Mouse (Mus musculus): ENCODE results near the gene Ajm1. TPM values are rescaled to one million over a fixed set of nuclear protein-coding genes. Genes with fewer than 3 reads are reported as not detected.

The Ajm1 gene
- total and polyA plus RNA-seq, 3 experiments: 0.04 to 0.32 TPM; not detected in 1

DNA sequence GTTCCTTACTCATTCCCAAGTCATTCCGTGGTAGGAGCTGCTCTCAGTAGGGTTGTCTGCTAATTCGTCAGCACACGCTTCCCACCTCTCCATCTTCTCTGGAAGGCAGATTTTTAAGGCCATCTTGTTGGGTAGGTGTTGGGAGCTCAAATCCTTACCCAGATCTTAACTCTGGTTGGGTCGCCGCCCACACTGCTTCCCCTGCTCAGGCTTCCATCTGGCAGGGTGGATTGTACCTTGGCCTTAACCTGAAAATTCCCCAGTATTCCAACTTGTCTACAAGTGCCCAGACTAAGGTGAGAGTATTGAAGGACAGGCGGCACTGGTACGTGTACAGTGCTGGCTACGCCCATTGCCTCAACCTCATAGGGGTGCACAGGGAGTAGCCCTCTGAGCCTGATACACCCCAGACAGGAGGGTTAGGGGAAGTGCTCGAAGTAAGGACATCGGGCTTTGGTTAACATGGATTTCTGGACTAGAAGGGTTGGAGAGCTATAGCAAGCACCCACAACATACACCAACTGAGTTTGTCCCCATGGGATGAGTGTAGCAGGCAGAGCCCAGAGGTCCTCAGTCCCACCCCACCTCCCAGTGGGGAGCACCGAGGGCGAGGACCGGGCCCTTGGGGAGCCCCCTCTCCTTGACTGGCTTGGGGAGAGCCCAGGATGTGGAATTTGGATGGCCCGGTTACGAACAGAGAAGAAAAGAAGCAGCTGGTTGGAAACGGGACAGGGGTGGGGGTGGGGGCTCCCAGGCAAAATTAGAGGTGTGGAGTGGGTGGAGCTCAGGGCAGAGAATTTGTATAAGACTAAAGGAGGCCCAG lies 5.3 kb downstream of the Ajm1 start:
- Histone ChIP-seq H3K4me1 (ENCODE audit: control insufficient read depth in 1 of 2, insufficient read depth in 2 of 2, low read length in 2 of 2) (peaks cover 0 to 10% of the 10 kb centered on the region in 2 experiments; a peak in 2 of 4 replicates), H3K79me2 (ENCODE audit: control insufficient read depth, insufficient read depth, low read length, poor library complexity) (peaks cover 7% of the 10 kb centered on the region), H3K9ac (ENCODE audit: control insufficient read depth, low read depth, low read length, poor library complexity, severe bottlenecking) (peak overlapping the region; percentile 73), H3K9me3 (replicated peaks; ENCODE audit: insufficient read depth, low read length) (no peaks in the 10 kb centered on the region), H3K4me3 (ENCODE audit: control insufficient read depth in 1 of 2, insufficient read depth in 1 of 2, low read depth in 2 of 2, low read length in 2 of 2) (no peak overlapping the region; a peak in 2 of 4 replicates), H3K27me3 (ENCODE audit: control insufficient read depth in 1 of 2, insufficient read depth in 2 of 2, low read length in 2 of 2) (no peaks in the 10 kb centered on the region), H3K36me3 (ENCODE audit: control insufficient read depth in 1 of 2, insufficient read depth in 2 of 2, low read length in 2 of 2) (peaks cover 0 to 4% of the 10 kb centered on the region in 2 experiments; a peak in 1 of 4 replicates), H3K27ac (ENCODE audit: control insufficient read depth, low read depth, low read length) (no peak overlapping the region)
- DNase-seq (ENCODE audit: low read depth, low spot score): no peak
- no peak for TF ChIP-seq MAFK (IDR thresholded peaks at IDR 0.05; ENCODE audit: borderline replicate concordance, low read depth, low read length)
- TF ChIP-seq USF1 (IDR thresholded peaks at IDR 0.05; ENCODE audit: low read depth, low read length): no peak
- TF ChIP-seq RCOR1 (IDR thresholded peaks at IDR 0.05; ENCODE audit: low read depth, low read length): no peak

DNA sequence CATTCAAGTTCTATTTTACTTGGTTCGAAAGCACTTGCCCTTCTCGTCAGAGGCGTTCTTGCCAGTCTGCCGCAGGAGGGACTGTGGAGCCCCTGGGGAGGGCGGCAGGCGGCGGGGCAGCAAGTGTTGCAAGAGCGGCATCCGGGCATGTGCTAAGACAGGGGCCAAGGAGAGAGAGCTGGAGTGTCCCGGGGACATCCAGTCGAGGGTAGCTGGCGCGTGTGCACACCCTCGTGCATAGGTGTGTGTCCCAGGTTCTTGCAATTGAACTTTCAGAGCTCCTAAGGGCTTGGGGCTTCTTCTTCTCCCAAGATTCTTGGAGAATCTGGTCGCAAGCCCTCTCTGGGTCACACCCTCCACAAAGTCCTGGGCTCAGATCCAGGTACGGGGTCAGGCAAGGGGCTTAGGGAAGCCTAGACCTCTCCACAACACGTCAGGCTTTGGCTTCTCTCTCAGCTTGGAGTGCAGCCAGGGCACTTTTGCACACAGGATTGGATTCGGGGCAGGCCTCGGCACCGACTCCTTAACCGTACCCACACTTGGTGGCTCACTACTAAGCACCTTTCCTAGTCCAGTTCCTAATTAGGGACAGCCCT lies 6.0 kb downstream of the Ajm1 start:
- Histone ChIP-seq H3K79me2 (ENCODE audit: control insufficient read depth, insufficient read depth, low read length, poor library complexity) (peaks cover 7% of the 10 kb centered on the region), H3K4me3 (ENCODE audit: control insufficient read depth in 1 of 2, insufficient read depth in 1 of 2, low read depth in 2 of 2, low read length in 2 of 2) (peak overlapping the region; percentile 60 to 70), H3K36me3 (ENCODE audit: control insufficient read depth in 1 of 2, insufficient read depth in 2 of 2, low read length in 2 of 2) (peaks cover 0 to 4% of the 10 kb centered on the region in 2 experiments; a peak in 1 of 4 replicates), H3K27me3 (ENCODE audit: control insufficient read depth in 1 of 2, insufficient read depth in 2 of 2, low read length in 2 of 2) (no peaks in the 10 kb centered on the region), H3K9ac (ENCODE audit: control insufficient read depth, low read depth, low read length, poor library complexity, severe bottlenecking) (peak overlapping the region; percentile 73), H3K4me1 (ENCODE audit: control insufficient read depth in 1 of 2, insufficient read depth in 2 of 2, low read length in 2 of 2) (peaks cover 0 to 10% of the 10 kb centered on the region in 2 experiments; a peak in 1 of 4 replicates), H3K27ac (ENCODE audit: control insufficient read depth, low read depth, low read length) (peak overlapping the region; percentile 70), H3K9me3 (replicated peaks; ENCODE audit: insufficient read depth, low read length) (no peaks in the 10 kb centered on the region)
- DNase-seq (ENCODE audit: low read depth, low spot score): peak; percentile 69
- TF ChIP-seq RCOR1 (IDR thresholded peaks at IDR 0.05; ENCODE audit: low read depth, low read length): no peak
- no peak for TF ChIP-seq MYB (IDR thresholded peaks at IDR 0.05; ENCODE audit: low read depth, low read length)
- TF ChIP-seq TBP (IDR thresholded peaks at IDR 0.05; ENCODE audit: low read depth, low read length): 0 out of 2 replicates have a peak, but pooled peaks have one; percentile 18
- TF ChIP-seq USF2 (IDR thresholded peaks at IDR 0.05; ENCODE audit: borderline replicate concordance in 1 of 2, insufficient read depth in 1 of 2, low read depth in 1 of 2, low read length in 2 of 2): no peak
- peak; percentile 15; the same call in 1 of the 2 replicates for TF ChIP-seq MXI1 (IDR thresholded peaks at IDR 0.05; ENCODE audit: low read depth, low read length)
- peak; percentile 10; the same call in 1 of the 2 replicates for TF ChIP-seq NRF1 (IDR thresholded peaks at IDR 0.05; ENCODE audit: insufficient read depth, low read depth, low read length, poor library complexity, severe bottlenecking)
- no peak for TF ChIP-seq SIN3A (IDR thresholded peaks at IDR 0.05; ENCODE audit: low read length)
- TF ChIP-seq MEF2A (IDR thresholded peaks at IDR 0.05; ENCODE audit: extremely low read depth, insufficient replicate concordance, low read depth, low read length, poor library complexity, severe bottlenecking): no peak
- no peak for TF ChIP-seq ZC3H11A (IDR thresholded peaks at IDR 0.05; ENCODE audit: low read depth, low read length)
- TF ChIP-seq MAZ (IDR thresholded peaks at IDR 0.05; ENCODE audit: low read depth, low read length): peak; percentile 17; the same call in 1 of the 2 replicates
- TF ChIP-seq MYC (IDR thresholded peaks at IDR 0.05; ENCODE audit: low read depth, low read length): no peak
- peak; percentile 70 for TF ChIP-seq MAX (IDR thresholded peaks at IDR 0.05; ENCODE audit: low read length)
- TF ChIP-seq ZNF384 (IDR thresholded peaks at IDR 0.05; ENCODE audit: low read depth, low read length): no peak

Measured in MEL (cell line).